Mouse (Mus musculus): Measurements from ENCODE around the gene Znhit6. TPM values are rescaled to one million over a fixed set of nuclear protein-coding genes. Genes with fewer than 3 reads are reported as not detected.

Gene Znhit6
- total and polyA plus RNA-seq, 3 experiments = 54.4 to 188 (median 58.6) TPM

DNA sequence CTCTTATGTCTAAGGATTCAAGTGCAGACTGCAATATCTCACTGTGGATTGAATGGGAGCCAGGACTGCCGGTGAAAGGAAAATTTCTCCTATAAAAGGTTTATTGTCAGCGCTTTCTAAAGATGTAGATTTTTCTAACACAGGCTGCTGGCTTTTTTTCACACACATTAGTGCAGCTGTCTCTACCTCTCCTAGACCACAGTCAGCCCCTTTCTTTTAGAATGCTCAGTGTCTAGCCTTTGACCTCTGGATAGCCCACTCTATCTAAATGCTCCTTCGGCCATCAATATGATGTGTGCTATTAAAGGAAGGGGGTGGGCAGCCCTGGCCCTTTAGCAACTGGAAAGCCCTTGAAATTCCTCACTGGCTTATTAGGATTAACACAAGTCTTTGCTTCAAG, 70.0 kb downstream of the Znhit6 start:
- no peak for DNase-seq (ENCODE audit: extremely low read depth)

DNA sequence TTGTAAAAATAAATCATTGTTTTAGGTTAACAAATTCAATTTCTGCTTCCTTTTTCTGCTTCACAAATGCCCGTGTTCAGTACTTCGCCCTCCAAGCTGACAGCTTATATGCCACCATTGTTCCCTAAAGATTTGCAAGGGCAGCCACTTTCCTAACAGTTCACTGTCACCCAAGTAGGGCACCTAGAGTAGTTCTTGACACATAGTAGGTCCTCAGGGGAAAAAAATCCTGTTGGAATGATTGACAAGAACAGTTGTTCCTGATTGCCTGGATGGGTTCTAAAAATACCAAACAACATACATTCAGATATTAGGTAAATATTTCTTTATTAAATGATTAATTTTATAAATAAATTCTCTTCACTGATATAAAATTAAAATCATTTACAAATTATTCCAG, 70.7 kb downstream of the Znhit6 start:
- DNase-seq (ENCODE audit: extremely low read depth) = no peak
- Histone ChIP-seq H3K9ac (ENCODE audit: insufficient read depth, low read depth) (no peak overlapping the region), H3K4me2 (ENCODE audit: insufficient read depth, low read depth, poor library complexity, severe bottlenecking) (no peak overlapping the region), H3K27ac (ENCODE audit: insufficient read depth, low read depth) (no peak overlapping the region), H3K4me1 (ENCODE audit: control insufficient read depth in 1 of 2, insufficient read depth in 2 of 2) (peaks cover 0 to 7% of the 10 kb centered on the region in 2 experiments; a peak in 2 of 4 replicates), H3K9me3 (replicated peaks; ENCODE audit: low read length) (peaks cover 2% of the 10 kb centered on the region), H3K27me3 (replicated peaks) (no peaks in the 10 kb centered on the region), H3K4me3 (replicated peaks in 1 of 3; ENCODE audit: low read depth in 2 of 3, low read length in 2 of 3, poor library complexity in 1 of 3) (no peak overlapping the region), H3K36me3 (replicated peaks in 1 of 2; ENCODE audit: control insufficient read depth in 1 of 2, insufficient read depth in 1 of 2, low read length in 1 of 2) (no peaks in the 10 kb centered on the region), H3K79me2 (replicated peaks; ENCODE audit: control insufficient read depth, extremely low read depth, insufficient read depth, poor library complexity, severe bottlenecking) (no peaks in the 10 kb centered on the region)
- dilution Hi-C loops (cut with MboI; ENCODE audit: extremely low pct_ligation_motif_present, extremely low pct_unique_long_range_greater_than_20kb, low sequenced_read_pairs) = no loop called here
- no peak for TF ChIP-seq GABPA (IDR thresholded peaks at IDR 0.05; ENCODE audit: insufficient replicate concordance, low read depth, low read length)
- peak; percentile 64 for TF ChIP-seq ZKSCAN1 (IDR thresholded peaks at IDR 0.05; ENCODE audit: borderline replicate concordance, low read depth, low read length)
- TF ChIP-seq HCFC1 (IDR thresholded peaks at IDR 0.05; ENCODE audit: low read depth, low read length) = no peak
- TF ChIP-seq E2F4 (IDR thresholded peaks at IDR 0.05; ENCODE audit: insufficient replicate concordance, low read depth, low read length) = no peak
- no peak for TF ChIP-seq NELFE (IDR thresholded peaks at IDR 0.05; ENCODE audit: low read depth, low read length)
- no peak for TF ChIP-seq TCF12 (IDR thresholded peaks at IDR 0.05; ENCODE audit: low read depth, low read length)
- no peak for TF ChIP-seq ELF1 (IDR thresholded peaks at IDR 0.05; ENCODE audit: low read depth, low read length)
- in situ Hi-C loops (cut with MboI; ENCODE audit: low pct_ligation_motif_present, low pct_unique_long_range_greater_than_20kb, low sequenced_read_pairs) = no loop called here

More for the DNA sequence above, 70.0 kb downstream of the Znhit6 start:
- dilution Hi-C loops (cut with MboI; ENCODE audit: extremely low pct_ligation_motif_present, extremely low pct_unique_long_range_greater_than_20kb, low sequenced_read_pairs) = no loop called here
- H3K27me3 ChIP-seq (replicated peaks) = no peaks in the 10 kb centered on the region
- H3K9ac ChIP-seq (ENCODE audit: insufficient read depth, low read depth) = no peak overlapping the region
- H3K4me1 ChIP-seq (ENCODE audit: control insufficient read depth in 1 of 2, insufficient read depth in 2 of 2) = peaks cover 4 to 7% of the 10 kb centered on the region in 2 experiments; a peak in 3 of 4 replicates
- peaks cover 2% of the 10 kb centered on the region for H3K9me3 ChIP-seq (replicated peaks; ENCODE audit: low read length)
- no peaks in the 10 kb centered on the region for H3K36me3 ChIP-seq (replicated peaks in 1 of 2; ENCODE audit: control insufficient read depth in 1 of 2, insufficient read depth in 1 of 2, low read length in 1 of 2)
- TF ChIP-seq MAX (IDR thresholded peaks at IDR 0.05; ENCODE audit: low read length) (no peak), NRF1 (IDR thresholded peaks at IDR 0.05; ENCODE audit: low read depth, low read length) (no peak), BHLHE40 (IDR thresholded peaks at IDR 0.05; ENCODE audit: low read depth, low read length) (no peak), E2F4 (IDR thresholded peaks at IDR 0.05; ENCODE audit: insufficient replicate concordance, low read depth, low read length) (no peak), HCFC1 (IDR thresholded peaks at IDR 0.05; ENCODE audit: low read depth, low read length) (no peak), ZNF384 (IDR thresholded peaks at IDR 0.05; ENCODE audit: low read depth, low read length) (no peak), GABPA (IDR thresholded peaks at IDR 0.05; ENCODE audit: insufficient replicate concordance, low read depth, low read length) (no peak), JUND (conservative IDR thresholded peaks at IDR 0.05; ENCODE audit: low read depth, low read length) (no peak), ZKSCAN1 (IDR thresholded peaks at IDR 0.05; ENCODE audit: borderline replicate concordance, low read depth, low read length) (no peak), MAFK (IDR thresholded peaks at IDR 0.05; ENCODE audit: insufficient replicate concordance, low read length) (no peak), ELF1 (IDR thresholded peaks at IDR 0.05; ENCODE audit: low read depth, low read length) (no peak), UBTF (IDR thresholded peaks at IDR 0.05; ENCODE audit: low read depth, low read length) (no peak), PAX5 (IDR thresholded peaks at IDR 0.05; ENCODE audit: low read length) (no peak), USF1 (IDR thresholded peaks at IDR 0.05; ENCODE audit: low read depth, low read length) (no peak), MEF2A (IDR thresholded peaks at IDR 0.05; ENCODE audit: borderline replicate concordance, low read depth, low read length) (no peak), TCF12 (IDR thresholded peaks at IDR 0.05; ENCODE audit: low read depth, low read length) (no peak), ETS1 (conservative IDR thresholded peaks at IDR 0.05; ENCODE audit: low read depth, low read length) (no peak), JUN (IDR thresholded peaks at IDR 0.05; ENCODE audit: insufficient read depth, low read depth, low read length) (no peak)
- H3K4me2 ChIP-seq (ENCODE audit: insufficient read depth, low read depth, poor library complexity, severe bottlenecking) = no peak overlapping the region
- H3K4me3 ChIP-seq (replicated peaks in 1 of 3; ENCODE audit: low read depth in 2 of 3, low read length in 2 of 3, poor library complexity in 1 of 3) = no peak overlapping the region
- in situ Hi-C loops (cut with MboI; ENCODE audit: low pct_ligation_motif_present, low pct_unique_long_range_greater_than_20kb, low sequenced_read_pairs) = no loop called here
- no peaks in the 10 kb centered on the region for H3K79me2 ChIP-seq (replicated peaks; ENCODE audit: control insufficient read depth, extremely low read depth, insufficient read depth, poor library complexity, severe bottlenecking)
- H3K27ac ChIP-seq (ENCODE audit: insufficient read depth, low read depth) = no peak overlapping the region
